Mouse (Mus musculus) limb, embryonic 11.5 days (tissue): ENCODE results near the gene Smim20. TPM values are rescaled to one million over a fixed set of nuclear protein-coding genes. Genes with fewer than 3 reads are reported as not detected.

Experiments used
- ATAC-seq: fragments of 200-750 bp; cut with Nextera tagmentation; 2 replicates; pipeline ENCODE4 v1.8.0; 2017; ENCODE audit warnings: low read depth; ENCODE audit not compliant: insufficient number of reproducible peaks, low FRiP score, low TSS enrichment
- DNase-seq: peaks from one replicate; pipeline ENCODE4 v3.0.0-alpha.2; 2015; ENCODE audit warnings: low spot score
- H3K27ac ChIP-seq: fragments of 300-500 bp; sonication (generic); replicated peaks from 2 replicates; pipeline ENCODE4 v1.5.1; 2014; ENCODE audit warnings: low read depth, mild to moderate bottlenecking, low read length
- H3K27me3 ChIP-seq: fragments of 300-500 bp; sonication (generic); 2 replicates; pipeline ENCODE4 v1.6.1; 2014; ENCODE audit warnings: mild to moderate bottlenecking, low read length, mixed read lengths; ENCODE audit not compliant: control insufficient read depth, insufficient read depth
- H3K36me3 ChIP-seq: fragments of 300-500 bp; sonication (generic); 2 replicates; pipeline ENCODE4 v1.6.1; 2014; ENCODE audit warnings: mild to moderate bottlenecking, low read length, moderate library complexity, mixed read lengths; ENCODE audit not compliant: control insufficient read depth, insufficient read depth
- H3K4me1 ChIP-seq: fragments of 300-500 bp; sonication (generic); 2 replicates; pipeline ENCODE4 v1.6.1; 2014; ENCODE audit warnings: low read length, mixed read lengths; ENCODE audit not compliant: control insufficient read depth, insufficient read depth
- H3K4me2 ChIP-seq: fragments of 300-500 bp; sonication (generic); 2 replicates; pipeline ENCODE4 v1.6.1; 2014; ENCODE audit warnings: low read depth, mild to moderate bottlenecking, moderate library complexity; ENCODE audit not compliant: severe bottlenecking
- H3K4me3 ChIP-seq: fragments of 300-500 bp; sonication (generic); 2 replicates; pipeline ENCODE4 v1.5.1; 2014; ENCODE audit warnings: low read depth, low read length
- H3K9ac ChIP-seq: fragments of 300-500 bp; sonication (generic); 2 replicates; pipeline ENCODE4 v1.6.1; 2014; ENCODE audit warnings: mild to moderate bottlenecking, low read length
- H3K9me3 ChIP-seq: fragments of 300-500 bp; sonication (generic); 2 replicates; pipeline ENCODE4 v1.6.1; 2016; ENCODE audit warnings: low read length; ENCODE audit not compliant: control insufficient read depth
- WGBS: fragments of 180-500 bp; shearing (Covaris S2); extraction: QIAGEN DNeasy Blood & Tissue Kit; methylation state at CpG from one replicate; pipeline ENCODE4 v1.1.7; 2014; 5-methylcytosine and 5-hydroxymethylcytosine counted together
- polyA plus RNA-seq: library from polyadenylated mRNA; unstranded; fragments of >200 nt; fragmentation: Nextera tagmentation; extraction: Ambion mirVana; gene quantifications from 2 replicates; pipeline ENCODE4 v1.2.1, GENCODE M21; 2014

Smim20 gene
- polyA plus RNA-seq, 1 experiment from 2014 or later, result 59.0 TPM

GRCm38 (mm10) chr5:53269799-53270198, 2.9 kb downstream of the Smim20 start:
- ATAC-seq, result no peak
- Histone ChIP-seq H3K9me3 (no peaks in the 10 kb centered on the region), H3K9ac (no peak overlapping the region), H3K36me3 (no peaks in the 10 kb centered on the region), H3K27me3 (no peaks in the 10 kb centered on the region), H3K4me3 (no peak overlapping the region), H3K4me2 (no peak overlapping the region), H3K27ac (no peak overlapping the region), H3K4me1 (peaks cover 6% of the 10 kb centered on the region; the same call in 1 of the 2 replicates)
- 93% methylated on average over 5 of the region's 5 CpGs for WGBS
- DNase-seq, result no peak

GRCm38 (mm10) chr5:53270947-53271711, 4.2 kb downstream of the Smim20 start:
- H3K4me2 ChIP-seq, result no peak overlapping the region
- peaks cover 17% of the 10 kb centered on the region for H3K4me1 ChIP-seq
- 93% methylated on average over 13 of the region's 13 CpGs for WGBS
- no peak overlapping the region for H3K9ac ChIP-seq
- DNase-seq (no peak), ATAC-seq (no peak)
- H3K36me3 ChIP-seq, result no peaks in the 10 kb centered on the region
- no peak overlapping the region for H3K4me3 ChIP-seq
- H3K9me3 ChIP-seq, result no peaks in the 10 kb centered on the region
- H3K27ac ChIP-seq, result no peak overlapping the region
- no peaks in the 10 kb centered on the region for H3K27me3 ChIP-seq

GRCm38 (mm10) chr5:53272626-53273025, 5.7 kb downstream of the Smim20 start:
- Histone ChIP-seq H3K4me3 (no peak overlapping the region), H3K9ac (no peak overlapping the region), H3K4me1 (peaks cover 26% of the 10 kb centered on the region), H3K36me3 (no peaks in the 10 kb centered on the region), H3K27ac (no peak overlapping the region), H3K9me3 (no peaks in the 10 kb centered on the region), H3K27me3 (no peaks in the 10 kb centered on the region), H3K4me2 (no peak overlapping the region)
- no peak for DNase-seq
- WGBS, result 95% methylated on average over 4 of the region's 4 CpGs
- ATAC-seq, result no peak

GRCm38 (mm10) chr5:53273699-53274430, 7.0 kb downstream of the Smim20 start:
- H3K27ac ChIP-seq, result no peak overlapping the region
- no peak overlapping the region for H3K4me3 ChIP-seq
- H3K9ac ChIP-seq, result no peak overlapping the region
- no peaks in the 10 kb centered on the region for H3K36me3 ChIP-seq
- peaks cover 25% of the 10 kb centered on the region for H3K4me1 ChIP-seq
- no peak for DNase-seq
- 66% methylated on average over 5 of the region's 5 CpGs for WGBS
- H3K27me3 ChIP-seq, result no peaks in the 10 kb centered on the region
- no peak overlapping the region for H3K4me2 ChIP-seq
- ATAC-seq, result no peak
- H3K9me3 ChIP-seq, result no peaks in the 10 kb centered on the region

GRCm38 (mm10) chr5:53274811-53275355, 8.0 kb downstream of the Smim20 start:
- H3K4me1 ChIP-seq, result peaks cover 25% of the 10 kb centered on the region
- H3K9me3 ChIP-seq, result no peaks in the 10 kb centered on the region
- ATAC-seq, result no peak
- WGBS, result 41% methylated on average over 5 of the region's 5 CpGs
- no peaks in the 10 kb centered on the region for H3K36me3 ChIP-seq
- H3K27me3 ChIP-seq, result no peaks in the 10 kb centered on the region
- DNase-seq, result peak; percentile 73
- no peak overlapping the region for H3K4me3 ChIP-seq
- H3K9ac ChIP-seq, result no peak overlapping the region
- 0 out of 2 replicates have a peak overlapping the region, but pooled peaks have one; percentile 30 for H3K27ac ChIP-seq
- no peak overlapping the region for H3K4me2 ChIP-seq

- Histone ChIP-seq H3K4me2 (no peak overlapping the region), H3K4me3 (no peak overlapping the region), H3K9me3 (no peaks in the 10 kb centered on the region), H3K4me1 (peaks cover 25% of the 10 kb centered on the region), H3K36me3 (no peaks in the 10 kb centered on the region), H3K9ac (no peak overlapping the region), H3K27ac (no peak overlapping the region), H3K27me3 (no peaks in the 10 kb centered on the region)
- peak; percentile 46 for DNase-seq
- WGBS, result 55% methylated on average over 3 of the region's 3 CpGs
- no peak for ATAC-seq
Observed at GRCm38 (mm10) chr5:53275376-53275775, 8.5 kb downstream of the Smim20 start.

- Histone ChIP-seq H3K4me1 (peaks cover 25% of the 10 kb centered on the region), H3K9me3 (no peaks in the 10 kb centered on the region), H3K9ac (no peak overlapping the region), H3K27ac (no peak overlapping the region), H3K4me2 (no peak overlapping the region), H3K36me3 (no peaks in the 10 kb centered on the region), H3K4me3 (no peak overlapping the region), H3K27me3 (no peaks in the 10 kb centered on the region)
- DNase-seq, result no peak
- ATAC-seq, result no peak
- WGBS, result 14% methylated on average over 5 of the region's 5 CpGs
Observed at GRCm38 (mm10) chr5:53276470-53277022, 9.7 kb downstream of the Smim20 start.

- no peak overlapping the region for H3K4me3 ChIP-seq
- peaks cover 25% of the 10 kb centered on the region for H3K4me1 ChIP-seq
- ATAC-seq (no peak), DNase-seq (no peak)
- H3K9ac ChIP-seq, result no peak overlapping the region
- 50% methylated on average over 4 of the region's 4 CpGs for WGBS
- H3K27me3 ChIP-seq, result no peaks in the 10 kb centered on the region
- H3K36me3 ChIP-seq, result no peaks in the 10 kb centered on the region
- no peaks in the 10 kb centered on the region for H3K9me3 ChIP-seq
- no peak overlapping the region for H3K4me2 ChIP-seq
- H3K27ac ChIP-seq, result no peak overlapping the region
Observed at GRCm38 (mm10) chr5:53277716-53278263, 10.9 kb downstream of the Smim20 start.
